Mouse (Mus musculus): ENCODE data around the gene Emilin3. TPM values are rescaled to one million over a fixed set of nuclear protein-coding genes. Genes with fewer than 3 reads are reported as not detected.
"Not testable (repeated sequence)": the region's sequence is repeated elsewhere in the genome, so short reads cannot be mapped to it uniquely, and the experiment has no call there.

The Emilin3 gene
- 1 to 10 TPM; 1.5 to 2.8 TPM for total RNA-seq (2021)
- 0.04 TPM in 1 of 2 replicates, not detected in the other for polyA plus RNA-seq (2012; rRNA removed)
- long read RNA-seq, partial matches to known transcripts: 0 of 1 reads
- long read RNA-seq, other reads (novel, unspliced or antisense): 1 of 1 reads

DNA sequence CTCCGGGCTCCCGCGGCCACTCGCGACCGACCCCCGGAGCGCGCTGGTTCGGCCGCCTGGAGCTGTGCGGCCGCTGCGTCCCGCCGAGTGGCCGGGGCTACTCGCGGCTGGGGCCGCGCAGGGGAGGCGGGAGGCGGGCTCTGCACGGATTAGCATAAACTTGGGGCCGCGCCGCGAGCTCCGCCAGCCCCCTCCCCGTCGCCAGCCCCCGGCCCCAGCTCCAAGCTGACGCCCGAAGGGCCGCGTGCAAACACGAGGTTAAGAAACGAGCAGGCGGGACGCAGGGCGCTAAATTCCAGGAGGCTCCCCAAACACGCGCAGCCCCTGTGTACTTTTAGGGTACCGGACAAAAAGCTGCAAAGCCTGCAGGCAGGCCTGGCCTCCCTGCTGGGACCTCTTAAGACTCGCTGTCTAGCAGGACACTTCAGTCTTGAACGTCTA, at the start of gene Emilin3:
Gene Emilin3, minus strand, starts transcription at position 98 of the 441 bp plus-strand sequence.
- H3K4me3 ChIP-seq: peak within 1 kb of the TSS; percentile 37

DNA sequence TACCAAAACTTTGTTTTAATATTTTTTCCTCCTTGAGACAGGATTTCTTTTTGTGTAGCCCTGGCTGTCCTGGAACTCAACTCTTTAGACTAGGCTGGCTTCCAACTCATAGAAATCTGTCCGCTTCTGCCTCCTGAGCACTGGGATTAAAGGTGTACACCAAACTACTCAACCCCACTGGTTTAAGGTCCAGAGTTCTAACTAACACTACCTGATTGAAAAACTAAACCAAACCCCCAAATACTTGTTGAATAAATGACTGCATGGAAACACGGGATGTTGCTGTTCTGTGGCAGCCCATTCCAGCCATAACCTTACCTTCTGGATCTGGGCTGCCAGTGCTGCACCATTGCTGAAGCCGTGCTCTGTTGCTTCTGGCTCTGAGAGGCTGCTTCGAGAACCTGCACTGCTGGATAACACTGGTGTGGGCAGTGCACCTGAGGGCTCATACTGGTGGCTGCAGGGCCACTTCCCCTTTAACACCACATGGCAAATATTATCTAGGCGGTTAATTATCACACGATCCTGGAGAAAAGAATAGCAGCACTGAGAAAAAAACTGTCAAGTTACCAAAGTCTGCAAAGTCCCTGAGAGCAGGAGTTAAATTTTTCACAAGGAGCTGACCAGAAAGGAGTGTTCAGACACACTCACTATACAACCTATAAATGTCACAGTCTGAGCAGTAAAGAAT, 49.0 kb upstream of the Emilin3 start:
- Histone ChIP-seq H3K27me3 (ENCODE audit: control insufficient read depth, insufficient read depth, low read length) (no peaks in the 10 kb centered on the region), H3K27ac (no peak overlapping the region), H3K9ac (ENCODE audit: low read depth, low read length) (no peak overlapping the region), H3K4me3 (no peak overlapping the region), H3K79me2 (replicated peaks; ENCODE audit: control insufficient read depth, insufficient read depth, low read length) (no peaks in the 10 kb centered on the region), H3K36me3 (ENCODE audit: control insufficient read depth, insufficient read depth, low read length) (peaks cover 7% of the 10 kb centered on the region), H3K4me1 (ENCODE audit: control insufficient read depth, insufficient read depth, low read length) (no peaks in the 10 kb centered on the region)
- intact Hi-C loops (cut with DNase I): no loop called here
- no peak for DNase-seq
- TF ChIP-seq EP300 (IDR thresholded peaks at IDR 0.05; ENCODE audit: insufficient read depth, low read depth, low read length) (no peak), CTCF (IDR thresholded peaks at IDR 0.05) (no peak), POLR2A (IDR thresholded peaks at IDR 0.05; ENCODE audit: insufficient read depth, low read depth, low read length) (no peak)
- 95% methylated on average over 6 of the region's 6 CpGs for WGBS

More for the DNA sequence above, at the start of gene Emilin3:
- intact Hi-C loops (cut with DNase I): no loop called here
- WGBS: 4% methylated on average over 46 of the region's 46 CpGs
- peak within 1 kb of the TSS; percentile 2; the same call in 1 of the 2 replicates for H3K9ac ChIP-seq (ENCODE audit: low read depth, low read length)
- peaks cover 8% of the 10 kb centered on the region for H3K27me3 ChIP-seq (ENCODE audit: control insufficient read depth, insufficient read depth, low read length)
- no peak within 1 kb of the TSS for H3K27ac ChIP-seq
- H3K4me1 ChIP-seq (ENCODE audit: control insufficient read depth, insufficient read depth, low read length): no peaks in the 10 kb centered on the region
- H3K79me2 ChIP-seq (replicated peaks; ENCODE audit: control insufficient read depth, insufficient read depth, low read length): no peaks in the 10 kb centered on the region
- no peak for DNase-seq
- no peaks in the 10 kb centered on the region for H3K36me3 ChIP-seq (ENCODE audit: control insufficient read depth, insufficient read depth, low read length)
- TF ChIP-seq POLR2A (IDR thresholded peaks at IDR 0.05; ENCODE audit: insufficient read depth, low read depth, low read length) (no peak), EP300 (IDR thresholded peaks at IDR 0.05; ENCODE audit: insufficient read depth, low read depth, low read length) (no peak), CTCF (IDR thresholded peaks at IDR 0.05) (no peak)

DNA sequence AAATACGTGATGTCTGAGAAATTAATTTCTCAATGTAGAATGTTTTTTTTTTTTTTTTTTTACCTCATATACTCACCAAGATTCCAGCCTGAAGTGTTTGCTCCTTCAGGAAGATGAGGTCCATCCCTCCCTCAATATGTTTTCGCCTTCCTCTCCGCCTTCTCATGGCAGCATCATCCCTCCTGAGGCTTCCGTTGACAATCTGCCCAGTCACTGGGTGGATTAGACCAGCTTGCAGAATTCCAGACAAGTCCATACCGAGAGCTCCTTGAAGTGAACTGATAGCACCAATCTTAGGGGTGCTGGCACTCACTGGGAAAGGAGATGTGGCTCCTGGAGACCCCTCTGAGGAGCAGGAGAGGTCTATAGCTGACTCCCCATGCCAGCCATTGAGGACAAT, 47.8 kb upstream of the Emilin3 start:
- WGBS: 69% methylated on average over 5 of the region's 5 CpGs
- peaks cover 16% of the 10 kb centered on the region for H3K36me3 ChIP-seq (ENCODE audit: control insufficient read depth, insufficient read depth, low read length)
- no peak overlapping the region for H3K27ac ChIP-seq
- no peak for TF ChIP-seq CTCF (IDR thresholded peaks at IDR 0.05)
- no peak for TF ChIP-seq EP300 (IDR thresholded peaks at IDR 0.05; ENCODE audit: insufficient read depth, low read depth, low read length)
- no peak for TF ChIP-seq POLR2A (IDR thresholded peaks at IDR 0.05; ENCODE audit: insufficient read depth, low read depth, low read length)
- intact Hi-C loops (cut with DNase I): no loop called here
- no peak for DNase-seq
- H3K27me3 ChIP-seq (ENCODE audit: control insufficient read depth, insufficient read depth, low read length): no peaks in the 10 kb centered on the region
- no peaks in the 10 kb centered on the region for H3K79me2 ChIP-seq (replicated peaks; ENCODE audit: control insufficient read depth, insufficient read depth, low read length)
- H3K9ac ChIP-seq (ENCODE audit: low read depth, low read length): no peak overlapping the region
- no peak overlapping the region for H3K4me3 ChIP-seq
- peaks cover 7% of the 10 kb centered on the region; the same call in 1 of the 2 replicates for H3K4me1 ChIP-seq (ENCODE audit: control insufficient read depth, insufficient read depth, low read length)

DNA sequence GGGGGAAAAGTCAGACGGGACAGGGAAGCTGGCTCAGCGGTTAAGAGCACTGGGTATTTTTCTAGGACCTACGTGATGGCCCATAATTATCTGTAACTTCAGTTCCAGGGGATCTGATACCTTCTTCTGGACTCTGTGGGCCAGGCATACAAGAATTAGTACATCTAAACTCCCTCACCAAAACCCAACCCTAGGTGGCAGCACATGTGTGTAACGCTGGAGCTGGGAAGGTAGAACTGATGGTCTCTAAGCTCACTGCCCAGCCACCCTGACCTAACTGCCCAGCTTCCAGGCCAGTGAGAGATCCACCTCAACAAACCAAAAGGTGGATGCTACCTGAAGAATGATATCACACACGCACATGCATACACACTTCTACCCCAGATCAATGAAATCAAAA, 46.6 kb upstream of the Emilin3 start:
- Histone ChIP-seq H3K27ac (no peak overlapping the region), H3K36me3 (ENCODE audit: control insufficient read depth, insufficient read depth, low read length) (peaks cover 25% of the 10 kb centered on the region), H3K9ac (ENCODE audit: low read depth, low read length) (no peak overlapping the region), H3K4me1 (ENCODE audit: control insufficient read depth, insufficient read depth, low read length) (peaks cover 8% of the 10 kb centered on the region; the same call in 1 of the 2 replicates), H3K79me2 (replicated peaks; ENCODE audit: control insufficient read depth, insufficient read depth, low read length) (no peaks in the 10 kb centered on the region), H3K27me3 (ENCODE audit: control insufficient read depth, insufficient read depth, low read length) (no peaks in the 10 kb centered on the region), H3K4me3 (no peak overlapping the region)
- DNase-seq: no peak
- WGBS: 87% methylated on average over 5 of the region's 5 CpGs
- intact Hi-C loops (cut with DNase I): no loop called here
- TF ChIP-seq POLR2A (IDR thresholded peaks at IDR 0.05; ENCODE audit: insufficient read depth, low read depth, low read length) (no peak), CTCF (IDR thresholded peaks at IDR 0.05) (peak; percentile 60)

DNA sequence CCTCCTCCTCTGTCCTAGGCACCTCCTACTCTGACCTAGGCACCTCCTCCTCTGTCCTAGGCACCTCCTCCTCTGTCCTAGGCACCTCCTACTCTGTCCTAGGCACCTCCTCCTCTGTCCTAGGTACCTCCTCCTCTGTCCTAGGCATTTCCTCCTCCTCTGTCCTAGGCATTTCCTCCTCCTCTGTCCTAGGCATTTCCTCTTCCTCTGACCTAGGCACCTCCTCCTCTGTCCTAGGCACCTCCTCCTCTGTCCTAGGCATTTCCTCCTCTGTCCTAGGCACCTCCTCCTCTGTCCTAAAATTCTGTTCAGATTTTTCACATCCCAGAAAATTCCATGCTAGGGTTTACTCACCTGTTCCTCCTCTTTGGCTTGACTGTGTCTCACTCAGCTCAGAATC, 45.7 kb upstream of the Emilin3 start:
- DNase-seq; intact Hi-C loops (cut with DNase I): not testable (repeated sequence)

DNA sequence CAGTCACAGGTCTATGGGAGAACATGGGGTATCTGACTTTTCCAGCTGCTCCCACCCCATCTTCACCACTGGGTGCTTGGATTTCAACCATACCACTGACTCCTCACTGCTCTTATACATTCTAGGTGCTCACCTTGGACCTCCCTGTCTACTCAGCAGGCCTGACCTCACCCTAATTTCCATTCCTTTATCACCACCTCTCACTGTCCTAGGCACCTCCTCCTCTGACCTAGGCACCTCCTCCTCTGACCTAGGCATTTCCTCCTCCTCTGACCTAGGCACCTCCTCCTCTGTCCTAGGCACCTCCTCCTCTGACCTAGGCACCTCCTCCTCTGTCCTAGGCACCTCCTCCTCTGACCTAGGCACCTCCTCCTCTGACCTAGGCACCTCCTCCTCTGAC, 45.2 kb upstream of the Emilin3 start:
- H3K79me2 ChIP-seq (replicated peaks; ENCODE audit: control insufficient read depth, insufficient read depth, low read length); H3K27ac ChIP-seq; intact Hi-C loops (cut with DNase I); H3K27me3 ChIP-seq (ENCODE audit: control insufficient read depth, insufficient read depth, low read length); H3K9ac ChIP-seq (ENCODE audit: low read depth, low read length); DNase-seq; H3K4me3 ChIP-seq: not testable (repeated sequence)
- peaks cover 10% of the 10 kb centered on the region; the same call in 1 of the 2 replicates for H3K4me1 ChIP-seq (ENCODE audit: control insufficient read depth, insufficient read depth, low read length)
- H3K36me3 ChIP-seq (ENCODE audit: control insufficient read depth, insufficient read depth, low read length): peaks cover 28% of the 10 kb centered on the region

More for the DNA sequence above, 45.7 kb upstream of the Emilin3 start:
- Histone ChIP-seq H3K36me3 (ENCODE audit: control insufficient read depth, insufficient read depth, low read length) (peaks cover 28% of the 10 kb centered on the region), H3K4me1 (ENCODE audit: control insufficient read depth, insufficient read depth, low read length) (peaks cover 10% of the 10 kb centered on the region; the same call in 1 of the 2 replicates)
- not testable (repeated sequence) for H3K4me3 ChIP-seq; H3K79me2 ChIP-seq (replicated peaks; ENCODE audit: control insufficient read depth, insufficient read depth, low read length); H3K27ac ChIP-seq; H3K27me3 ChIP-seq (ENCODE audit: control insufficient read depth, insufficient read depth, low read length); H3K9ac ChIP-seq (ENCODE audit: low read depth, low read length)

All from heart, adult 2 months (tissue).